Mouse (Mus musculus) embryonic fibroblast, embryonic 13.5 days (primary cell): ENCODE results near the gene Commd2.

Experiments used
- CTCF ChIP-seq: IDR thresholded peaks from 2 replicates; pipeline ENCODE4 v1.5.1; 2011; ENCODE audit warnings: mild to moderate bottlenecking, control low read depth, low read length, moderate library complexity, borderline replicate concordance; ENCODE audit not compliant: insufficient read depth
- POLR2A ChIP-seq: IDR thresholded peaks from 2 replicates; pipeline ENCODE4 v1.6.1; 2011; ENCODE audit warnings: low read depth, mild to moderate bottlenecking, control low read depth, low read length, moderate library complexity

- TF ChIP-seq CTCF (no peak), POLR2A (no peak)
These were observed 24.5 kb downstream of the Commd2 start for GRCm38 (mm10) chr3:57626954-57627513.
